7 mouse cellular contexts compared by ENCODE assay signal in genomic region chr5:123684221-123685144, GRCm38 (mm10). TPM values are rescaled to one million over a fixed set of nuclear protein-coding genes. Genes with fewer than 3 reads are reported as not detected.
DNase-seq lines count a peak whose midpoint lies in the region; ATAC-seq and TF ChIP-seq lines count a peak whose summit lies in the region.

Gene Clip1 (minus strand): TSS chr5:123684618.

- peak within 1 kb of the TSS; percentile 96 for H3K9ac ChIP-seq in hindbrain, postnatal 0 days (replicated peaks; ENCODE audit: low read length)

- WGBS in hindbrain, postnatal 0 days = under 1% methylated on average over 45 of the region's 64 CpGs

- peak within 1 kb of the TSS; percentile 96 for H3K4me3 ChIP-seq in hindbrain, postnatal 0 days (ENCODE audit: low read length)

- H3K27ac ChIP-seq in hindbrain, postnatal 0 days = peak within 1 kb of the TSS; percentile 99

- TF ChIP-seq CTCF in hindbrain, postnatal 0 days (IDR thresholded peaks at IDR 0.05; ENCODE audit: low read depth) = no peak

- intact Hi-C loops in gastrocnemius, postnatal 14 days (cut with DNase I; ENCODE audit: low total_unique reads) = no loop called here
- intact Hi-C loops in left cerebral cortex, postnatal 10 days (cut with DNase I) = no loop called here

- peak within 1 kb of the TSS; percentile 76 for H3K4me2 ChIP-seq in hindbrain, postnatal 0 days (ENCODE audit: low read depth, low read length)

- H3K36me3 ChIP-seq in hindbrain, postnatal 0 days (ENCODE audit: insufficient read depth, low read length) = no peaks in the 10 kb centered on the region

- 0 out of 2 replicates have a peak, but pooled peaks cover 2% of the 10 kb centered on the region for H3K4me1 ChIP-seq in hindbrain, postnatal 0 days (ENCODE audit: insufficient read depth, low read length)

- DNase-seq in adrenal gland, postnatal 14 days = peak; percentile 87
- DNase-seq in embryo, embryonic 10.5 days (ENCODE audit: low spot score) = peak; percentile 71
- DNase-seq in gastrocnemius, postnatal 14 days = peak; percentile 73
- peak; percentile 87 for DNase-seq in hindbrain, postnatal 0 days (ENCODE audit: low spot score)
- peak; percentile 67 to 83 for DNase-seq in left cerebral cortex, postnatal 10 days (ENCODE audit: extremely low spot score in 1 of 2, low spot score in 2 of 2)
- DNase-seq in right cerebral cortex, adult 18-20 months = peak; percentile 77

- no peaks in the 10 kb centered on the region for H3K27me3 ChIP-seq in hindbrain, postnatal 0 days (ENCODE audit: insufficient read depth, low read length)

- ATAC-seq in hindbrain, postnatal 0 days = peak; percentile 85
- peak; percentile 77 for ATAC-seq in megakaryocyte, adult 5-6 weeks (ENCODE audit: poor library complexity, severe bottlenecking)

- no peaks in the 10 kb centered on the region for H3K9me3 ChIP-seq in hindbrain, postnatal 0 days (ENCODE audit: low read length)

RNA-seq across cellular contexts. Expression of gene Clip1, which starts in this region (rescaled TPM):
- 63.1 and 64.8 TPM in 2 replicates for total RNA-seq in adrenal gland, postnatal 14 days (2021)
- 100 to 1,000 TPM; 122 TPM for total RNA-seq in gastrocnemius, postnatal 14 days (2021)
- total RNA-seq in hindbrain, postnatal 0 days (2014; rRNA removed) = 47.3 and 58.0 TPM in 2 replicates
- 68.6 and 71.6 TPM in 2 replicates for polyA plus RNA-seq in hindbrain, postnatal 0 days (2015; fragmentation: Nextera tagmentation; extraction: Ambion mirVana)
- total RNA-seq in left cerebral cortex, postnatal 10 days (2021) = 100 to 1,000 TPM; 112 to 122 TPM
- 45.5 and 46.9 TPM in 2 replicates for total RNA-seq in megakaryocyte, adult 5-6 weeks (2015)
- 96.0 and 126 TPM in 2 replicates for total RNA-seq in megakaryocyte, adult 5-6 weeks (2017)

Comparison
In these comparisons a context has a peak if more than half of its experiments do, and no peak if none do; other contexts are left out.
1. Peak in every context shown above with its lines: DNase-seq, ATAC-seq, H3K4me3 ChIP-seq and H3K27ac ChIP-seq.